ENCODE assay signal across 15 mouse cellular contexts in the genomic region with DNA sequence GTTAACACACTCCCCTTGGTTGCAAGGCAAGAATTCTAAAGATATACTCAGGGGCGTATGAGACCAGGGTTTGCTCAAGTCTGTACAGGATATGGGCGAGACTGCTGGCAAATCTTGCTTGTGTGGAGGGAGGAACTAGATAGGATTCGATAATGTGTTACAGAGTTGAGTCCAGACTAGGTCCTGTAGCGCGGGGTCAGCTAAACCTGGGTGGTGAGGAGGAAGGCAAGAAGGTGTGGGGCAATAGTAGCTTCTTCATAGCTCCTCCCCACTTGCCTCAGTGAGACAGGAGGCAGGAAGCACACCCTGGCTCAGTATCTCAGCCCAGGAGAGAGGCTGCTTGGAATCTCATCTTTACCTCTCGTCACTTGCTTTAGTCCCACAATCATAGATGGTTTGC. TPM values are rescaled to one million over a fixed set of nuclear protein-coding genes. Genes with fewer than 3 reads are reported as not detected.
A peak's percentile ranks its signal among the peaks of the same experiment; 100 is the strongest.
DNase-seq lines count a peak whose midpoint lies in the region; ATAC-seq and TF ChIP-seq lines count a peak whose summit lies in the region.
"Had no signal": no experiment of that assay in that cellular context is flagged by ENCODE, and none has a peak within 500 bp of the region (broad histone marks: within the 10 kb centered on the region; RNA-seq: fewer than 3 reads in every experiment).

No protein-coding gene starts in this region.

- no peaks in the 10 kb centered on the region for H3K9me3 ChIP-seq in kidney, embryonic 16.5 days (ENCODE audit: low read length)
- no peaks in the 10 kb centered on the region for H3K9me3 ChIP-seq in embryonic facial prominence, embryonic 10.5 days
- H3K9me3 ChIP-seq: hindbrain, embryonic 12.5 days; liver, embryonic 13.5 days; midbrain, embryonic 12.5 days had no signal

- no peak for DNase-seq in heart, adult 2 months
- DNase-seq in heart, adult 18-20 months: no peak
- no peak for DNase-seq in kidney, adult 18-20 months
- peak; percentile 6 for DNase-seq in embryonic facial prominence, embryonic 10.5 days (ENCODE audit: low spot score)
- no peak for DNase-seq in spleen, adult 18-20 months
- no peak for DNase-seq in adrenal gland, postnatal 36 days
- DNase-seq: cerebellum, adult 18-20 months; liver, embryonic 13.5 days; thymus, postnatal 36 days had no signal

- H3K4me1 ChIP-seq in heart, adult 2 months (ENCODE audit: control insufficient read depth, insufficient read depth, low read length): peaks cover 5% of the 10 kb centered on the region
- peaks cover 10% of the 10 kb centered on the region; the same call in 1 of the 2 replicates for H3K4me1 ChIP-seq in kidney, embryonic 16.5 days (ENCODE audit: insufficient read depth, low read length)
- no peaks in the 10 kb centered on the region for H3K4me1 ChIP-seq in embryonic facial prominence, embryonic 10.5 days
- H3K4me1 ChIP-seq: liver, embryonic 13.5 days; midbrain, embryonic 12.5 days had no signal

- H3K79me2 ChIP-seq in heart, adult 2 months (replicated peaks; ENCODE audit: control insufficient read depth, insufficient read depth, low read length): no peaks in the 10 kb centered on the region

- no peak for TF ChIP-seq CTCF in heart, adult 2 months (IDR thresholded peaks at IDR 0.05)

- 37% methylated on average over 6 of the region's 6 CpGs for WGBS in heart, adult 2 months
- 76% methylated on average over 6 of the region's 6 CpGs for WGBS in kidney, embryonic 16.5 days
- 86% methylated on average over 6 of the region's 6 CpGs for WGBS in embryonic facial prominence, embryonic 10.5 days

- no peak overlapping the region for H3K4me3 ChIP-seq in heart, adult 2 months
- H3K4me3 ChIP-seq in kidney, embryonic 16.5 days (ENCODE audit: low read length): no peak overlapping the region
- H3K4me3 ChIP-seq in embryonic facial prominence, embryonic 10.5 days: no peak overlapping the region
- H3K4me3 ChIP-seq: erythroblast, embryonic 14.5 days; hindbrain, embryonic 12.5 days; liver, embryonic 13.5 days; midbrain, embryonic 12.5 days had no signal

- peak overlapping the region; percentile 85 for H3K27ac ChIP-seq in heart, adult 2 months
- no peak overlapping the region for H3K27ac ChIP-seq in kidney, embryonic 16.5 days (ENCODE audit: low read length)
- no peak overlapping the region for H3K27ac ChIP-seq in embryonic facial prominence, embryonic 10.5 days (replicated peaks)
- H3K27ac ChIP-seq: hindbrain, embryonic 12.5 days; liver, embryonic 13.5 days; midbrain, embryonic 12.5 days had no signal

- peak; percentile 49 for ATAC-seq in kidney, embryonic 16.5 days (ENCODE audit: low FRiP score, low TSS enrichment)
- ATAC-seq in inflammation-experienced regulatory T-cells, adult 6 months: peak; percentile 6

- no peak for TF ChIP-seq EP300 in heart, adult 2 months (IDR thresholded peaks at IDR 0.05; ENCODE audit: insufficient read depth, low read depth, low read length)

- no peaks in the 10 kb centered on the region for H3K36me3 ChIP-seq in heart, adult 2 months (ENCODE audit: control insufficient read depth, insufficient read depth, low read length)
- no peaks in the 10 kb centered on the region for H3K36me3 ChIP-seq in kidney, embryonic 16.5 days (ENCODE audit: insufficient read depth, low read length)
- no peaks in the 10 kb centered on the region for H3K36me3 ChIP-seq in embryonic facial prominence, embryonic 10.5 days (replicated peaks)
- H3K36me3 ChIP-seq: hindbrain, embryonic 12.5 days; liver, embryonic 13.5 days; midbrain, embryonic 12.5 days had no signal

- no peak for TF ChIP-seq POLR2A in heart, adult 2 months (IDR thresholded peaks at IDR 0.05; ENCODE audit: insufficient read depth, low read depth, low read length)

- no peaks in the 10 kb centered on the region for H3K27me3 ChIP-seq in heart, adult 2 months (ENCODE audit: control insufficient read depth, insufficient read depth, low read length)
- no peaks in the 10 kb centered on the region for H3K27me3 ChIP-seq in kidney, embryonic 16.5 days (ENCODE audit: insufficient read depth, low read length)
- H3K27me3 ChIP-seq in embryonic facial prominence, embryonic 10.5 days (replicated peaks; ENCODE audit: low read depth, poor library complexity, severe bottlenecking): no peaks in the 10 kb centered on the region
- H3K27me3 ChIP-seq: hindbrain, embryonic 12.5 days; midbrain, embryonic 12.5 days had no signal

- intact Hi-C loops in heart, adult 2 months (cut with DNase I): loop anchor here (1.0 to 10.0 kb wide), 2 partner anchors 110 to 194 kb away; no protein-coding TSS in a partner anchor

- no peak overlapping the region for H3K4me2 ChIP-seq in kidney, embryonic 16.5 days (replicated peaks; ENCODE audit: low read depth, low read length)
- H3K4me2 ChIP-seq: hindbrain, embryonic 12.5 days; liver, embryonic 13.5 days; midbrain, embryonic 12.5 days had no signal

- H3K9ac ChIP-seq in heart, adult 2 months (ENCODE audit: low read depth, low read length): no peak overlapping the region
- no peak overlapping the region for H3K9ac ChIP-seq in kidney, embryonic 16.5 days (replicated peaks; ENCODE audit: low read length)
- H3K9ac ChIP-seq: hindbrain, embryonic 12.5 days; liver, embryonic 13.5 days; midbrain, embryonic 12.5 days had no signal

RNA-seq across cellular contexts. Expression of a gene that starts 12.9 kb away (rescaled TPM):
- total RNA-seq in heart, adult 2 months (2021): 10 to 100 TPM in 1 of 2 experiments, 1 to 10 TPM in 1; 8.1 to 13.2 TPM
- polyA plus RNA-seq in heart, adult 2 months (2012; rRNA removed): 6.4 and 9.6 TPM in 2 replicates
- total RNA-seq in heart, adult 18-20 months (2021): 10 to 100 TPM; 10.3 to 16.1 TPM
- polyA plus RNA-seq in kidney, embryonic 16.5 days (2015; fragmentation: Nextera tagmentation; extraction: Ambion mirVana): 32.7 and 34.5 TPM in 2 replicates
- polyA plus RNA-seq in embryonic facial prominence, embryonic 10.5 days (2016; fragmentation: Nextera tagmentation; extraction: Ambion mirVana): 26.2 and 27.8 TPM in 2 replicates
- 10 to 100 TPM in 2 of 3 experiments, 1 to 10 TPM in 1; 7.1 to 14.7 (median 14.3) TPM for polyA plus RNA-seq in inflammation-experienced regulatory T-cells, adult 6 months (2017; shearing (Covaris generic))
- 10 to 100 TPM in 1 of 2 experiments, 1 to 10 TPM in 1; 9.0 to 13.0 TPM for total RNA-seq in adrenal gland, postnatal 36 days (2021)
- total RNA-seq: MEL had no signal
- polyA plus RNA-seq: erythroblast, embryonic 14.5 days had no signal

RNA-seq across cellular contexts. Expression of a gene that starts 16.1 kb away (rescaled TPM):
- 10 to 100 TPM; 38.2 to 41.2 TPM for total RNA-seq in heart, adult 2 months (2021)
- polyA plus RNA-seq in heart, adult 2 months (2012; rRNA removed): 14.1 and 20.1 TPM in 2 replicates
- 10 to 100 TPM; 39.6 to 40.8 TPM for total RNA-seq in heart, adult 18-20 months (2021)
- polyA plus RNA-seq in kidney, embryonic 16.5 days (2015; fragmentation: Nextera tagmentation; extraction: Ambion mirVana): 10.8 and 13.3 TPM in 2 replicates
- 9.6 and 12.0 TPM in 2 replicates for polyA plus RNA-seq in embryonic facial prominence, embryonic 10.5 days (2016; fragmentation: Nextera tagmentation; extraction: Ambion mirVana)
- 10 to 100 TPM; 16.4 to 26.3 (median 23.6) TPM for polyA plus RNA-seq in inflammation-experienced regulatory T-cells, adult 6 months (2017; shearing (Covaris generic))
- 10 to 100 TPM; 21.3 to 33.7 TPM for total RNA-seq in adrenal gland, postnatal 36 days (2021)
